Mouse (Mus musculus) midbrain, postnatal 0 days (tissue): ENCODE data around the gene Mast4. TPM values are rescaled to one million over a fixed set of nuclear protein-coding genes. Genes with fewer than 3 reads are reported as not detected.

Source experiments
- ATAC-seq: fragments of 200-750 bp; cut with Nextera tagmentation; 2 replicates; pipeline ENCODE4 v1.8.0; 2017; ENCODE audit warnings: moderate number of reproducible peaks, mild to moderate bottlenecking, moderate TSS enrichment, moderate library complexity; ENCODE audit not compliant: low FRiP score
- DNase-seq: peaks from one replicate; pipeline ENCODE4 v3.0.0-alpha.2; 2015; ENCODE audit warnings: low spot score
- H3K27ac ChIP-seq: fragments of 300-500 bp; sonication (generic); 2 replicates; pipeline ENCODE4 v1.5.1; 2014; ENCODE audit warnings: low read depth, mild to moderate bottlenecking, low read length, mixed read lengths
- H3K27me3 ChIP-seq: fragments of 300-500 bp; sonication (generic); 2 replicates; pipeline ENCODE4 v1.6.1; 2014; ENCODE audit warnings: low read length, control low read depth, mixed read lengths; ENCODE audit not compliant: insufficient read depth
- H3K36me3 ChIP-seq: fragments of 300-500 bp; sonication (generic); 2 replicates; pipeline ENCODE4 v1.6.1; 2014; ENCODE audit warnings: low read length, control low read depth, mixed read lengths; ENCODE audit not compliant: insufficient read depth
- H3K4me1 ChIP-seq: fragments of 300-500 bp; sonication (generic); 2 replicates; pipeline ENCODE4 v1.6.1; 2014; ENCODE audit warnings: mild to moderate bottlenecking, control low read depth, antibody characterized with exemption, low read length, mixed read lengths; ENCODE audit not compliant: insufficient read depth
- H3K4me2 ChIP-seq: fragments of 300-500 bp; sonication (generic); 2 replicates; pipeline ENCODE4 v1.6.1; 2014; ENCODE audit warnings: low read depth, mild to moderate bottlenecking, low read length, mixed read lengths; ENCODE audit not compliant: poor library complexity, severe bottlenecking
- H3K4me3 ChIP-seq: fragments of 300-500 bp; sonication (generic); 2 replicates; pipeline ENCODE4 v1.5.1; 2014; ENCODE audit warnings: low read depth, mild to moderate bottlenecking, low read length, moderate library complexity
- H3K9ac ChIP-seq: fragments of 300-500 bp; sonication (generic); replicated peaks from 2 replicates; pipeline ENCODE4 v1.6.1; 2014; ENCODE audit warnings: mild to moderate bottlenecking, low read length, moderate library complexity, mixed read lengths; ENCODE audit not compliant: poor library complexity, severe bottlenecking
- H3K9me3 ChIP-seq: fragments of 300-500 bp; sonication (generic); 2 replicates; pipeline ENCODE4 v1.6.1; 2016; ENCODE audit warnings: low read length, control low read depth
- CTCF ChIP-seq: IDR thresholded peaks from 2 replicates; pipeline ENCODE4 v1.5.1; 2016; ENCODE audit warnings: antibody characterized with exemption, mild to moderate bottlenecking
- WGBS: fragments of 180-500 bp; shearing (Covaris S2); extraction: QIAGEN DNeasy Blood & Tissue Kit; methylation state at CpG from one replicate; pipeline ENCODE4 v1.1.7; 2014; 5-methylcytosine and 5-hydroxymethylcytosine counted together
- polyA plus RNA-seq: library from polyadenylated mRNA; unstranded; fragments of >200 nt; fragmentation: Nextera tagmentation; extraction: Ambion mirVana; gene quantifications from 2 replicates; pipeline ENCODE4 v1.2.1, GENCODE M21; 2015
- total RNA-seq: library from RNA; depleted of rRNA; stranded (reverse); fragments of >200 nt; gene quantifications from 2 replicates; pipeline ENCODE4 v1.2.3, GENCODE M21; 2014

Gene Mast4
- total and polyA plus RNA-seq, 2 experiments from 2014 or later: 28.7 to 39.8 TPM

DNA sequence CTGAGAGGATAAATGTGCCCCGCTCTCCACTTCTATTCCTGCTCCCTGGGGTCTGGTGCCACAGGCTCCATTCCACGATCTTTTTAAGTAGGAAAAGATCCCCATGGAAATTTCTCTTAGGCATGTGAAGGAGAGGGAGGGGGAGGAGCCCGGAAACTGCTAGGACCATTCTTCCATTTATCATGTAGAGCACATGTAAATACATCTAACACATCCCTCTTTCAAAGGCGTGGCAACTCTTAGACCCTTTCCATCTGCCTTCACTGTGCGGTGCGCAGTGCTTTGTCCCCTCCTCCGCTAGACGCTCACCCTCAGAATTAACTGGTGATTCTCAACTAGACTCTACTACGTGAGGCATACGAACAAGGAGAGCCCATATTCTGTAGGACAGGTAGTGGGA is 584.4 kb downstream of the Mast4 start:
- no peak overlapping the region for H3K4me3 ChIP-seq
- H3K27me3 ChIP-seq: no peaks in the 10 kb centered on the region
- no peak for TF ChIP-seq CTCF
- 71% methylated on average over 10 of the region's 10 CpGs for WGBS
- no peak for DNase-seq
- no peak for ATAC-seq
- no peak overlapping the region for H3K4me2 ChIP-seq
- no peak overlapping the region for H3K27ac ChIP-seq
- H3K9me3 ChIP-seq: no peaks in the 10 kb centered on the region
- H3K9ac ChIP-seq: no peak overlapping the region
- H3K36me3 ChIP-seq: peaks cover 8% of the 10 kb centered on the region
- H3K4me1 ChIP-seq: no peaks in the 10 kb centered on the region

DNA sequence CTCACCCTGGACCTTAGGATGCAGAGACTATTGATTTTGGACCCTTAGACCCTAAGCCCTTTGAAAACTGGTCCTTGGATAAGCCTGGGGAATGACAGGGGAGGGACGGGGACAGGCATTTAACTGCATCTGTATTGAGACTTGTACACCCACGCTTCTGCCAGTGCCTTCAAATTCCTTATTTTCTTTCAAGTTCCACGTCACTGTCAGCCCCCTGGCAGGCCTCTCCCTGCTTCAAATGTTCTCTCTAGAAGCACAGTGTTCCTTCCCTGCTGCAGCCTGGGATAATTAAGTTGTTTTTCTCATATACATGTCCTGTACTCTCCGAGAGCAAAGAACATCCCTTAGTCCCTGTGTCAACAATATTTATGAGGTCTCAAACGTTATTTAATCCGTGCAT is 585.1 kb downstream of the Mast4 start:
- no peaks in the 10 kb centered on the region for H3K27me3 ChIP-seq
- H3K4me3 ChIP-seq: no peak overlapping the region
- no peak for TF ChIP-seq CTCF
- peaks cover 8% of the 10 kb centered on the region for H3K36me3 ChIP-seq
- H3K27ac ChIP-seq: no peak overlapping the region
- no peak overlapping the region for H3K4me2 ChIP-seq
- no peaks in the 10 kb centered on the region for H3K4me1 ChIP-seq
- DNase-seq (no peak), ATAC-seq (no peak)
- no peaks in the 10 kb centered on the region for H3K9me3 ChIP-seq
- WGBS: 40% methylated on average over 6 of the region's 6 CpGs
- no peak overlapping the region for H3K9ac ChIP-seq

DNA sequence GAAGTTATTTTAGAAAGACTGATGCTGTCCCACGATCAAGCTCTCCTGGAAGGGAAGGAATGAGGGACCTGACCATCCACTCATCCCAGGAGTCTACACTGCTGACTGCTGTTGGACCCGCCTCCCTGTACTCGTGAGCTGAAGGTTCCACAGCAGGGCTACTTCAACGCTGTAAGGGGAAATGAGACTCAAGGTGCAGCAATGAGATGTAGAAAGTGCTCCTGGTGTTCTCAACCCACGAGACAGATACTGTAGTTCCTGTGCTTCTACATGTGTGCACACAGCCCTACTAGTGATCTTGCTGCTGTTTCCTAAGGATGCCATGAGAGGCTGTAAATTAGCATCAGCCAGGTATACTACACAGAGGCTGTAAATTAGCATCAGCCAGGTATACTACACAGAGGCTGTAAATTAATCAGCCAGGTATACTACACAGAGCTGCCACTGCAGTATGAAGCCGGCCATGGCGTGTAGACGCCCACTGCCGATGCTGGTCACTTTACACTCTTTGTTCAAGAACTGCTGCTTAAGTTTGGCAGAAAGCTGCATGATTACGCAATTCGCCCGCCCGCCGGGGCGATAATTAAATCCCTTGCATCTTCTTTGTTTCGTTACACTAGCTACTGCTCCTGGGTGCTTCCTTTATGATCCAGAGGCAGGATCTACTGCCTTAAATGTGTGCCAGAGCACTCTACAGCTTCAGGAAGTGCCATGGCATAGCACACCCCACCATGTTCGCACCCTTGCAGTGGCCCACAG is 587.3 kb downstream of the Mast4 start:
- no peak overlapping the region for H3K9ac ChIP-seq
- no peak overlapping the region for H3K4me3 ChIP-seq
- H3K4me2 ChIP-seq: no peak overlapping the region
- ATAC-seq (no peak), DNase-seq (no peak)
- no peaks in the 10 kb centered on the region for H3K4me1 ChIP-seq
- no peak overlapping the region for H3K27ac ChIP-seq
- H3K27me3 ChIP-seq: no peaks in the 10 kb centered on the region
- no peak for TF ChIP-seq CTCF
- H3K36me3 ChIP-seq: peaks cover 8% of the 10 kb centered on the region
- H3K9me3 ChIP-seq: no peaks in the 10 kb centered on the region
- WGBS: 93% methylated on average over 17 of the region's 17 CpGs

DNA sequence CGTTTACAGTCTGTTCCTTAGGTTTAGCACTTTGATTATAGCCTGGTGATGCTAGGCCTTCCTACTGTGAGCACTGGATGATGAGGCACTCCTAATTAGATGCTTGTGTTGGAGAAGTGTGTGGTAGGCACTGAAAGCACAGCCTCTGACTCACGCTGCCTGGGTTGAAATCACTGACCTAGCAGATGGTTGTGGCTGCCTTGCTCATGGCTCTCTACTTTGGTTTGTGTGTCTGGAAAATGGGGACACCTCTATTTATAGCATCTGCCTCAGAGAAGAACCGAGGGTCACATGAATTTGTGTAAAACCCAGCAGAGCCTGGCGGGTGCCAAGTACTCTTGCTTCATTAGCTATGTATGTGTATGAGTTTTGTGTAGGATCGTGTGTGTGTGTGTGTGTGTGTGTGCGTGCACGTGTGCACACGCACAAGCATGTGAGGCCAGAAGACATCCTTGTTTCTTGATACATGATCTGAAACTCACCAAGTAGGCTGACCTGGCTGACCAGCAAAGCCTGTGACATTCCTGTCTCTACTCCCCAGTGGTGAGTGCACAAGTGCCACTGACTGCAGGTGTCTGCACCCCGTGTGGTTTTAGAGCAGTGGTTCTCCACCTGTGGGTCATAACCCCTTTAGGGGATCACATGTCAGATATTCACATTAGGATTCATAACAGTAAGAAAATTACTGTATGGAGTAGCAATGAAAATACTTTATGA is 588.5 kb downstream of the Mast4 start:
- ATAC-seq: no peak
- Histone ChIP-seq H3K9me3 (no peaks in the 10 kb centered on the region), H3K9ac (no peak overlapping the region), H3K27ac (no peak overlapping the region), H3K4me2 (no peak overlapping the region), H3K4me3 (no peak overlapping the region), H3K36me3 (peaks cover 14% of the 10 kb centered on the region), H3K27me3 (no peaks in the 10 kb centered on the region), H3K4me1 (no peaks in the 10 kb centered on the region)
- WGBS: 91% methylated on average over 9 of the region's 9 CpGs
- TF ChIP-seq CTCF: no peak
- DNase-seq: no peak

DNA sequence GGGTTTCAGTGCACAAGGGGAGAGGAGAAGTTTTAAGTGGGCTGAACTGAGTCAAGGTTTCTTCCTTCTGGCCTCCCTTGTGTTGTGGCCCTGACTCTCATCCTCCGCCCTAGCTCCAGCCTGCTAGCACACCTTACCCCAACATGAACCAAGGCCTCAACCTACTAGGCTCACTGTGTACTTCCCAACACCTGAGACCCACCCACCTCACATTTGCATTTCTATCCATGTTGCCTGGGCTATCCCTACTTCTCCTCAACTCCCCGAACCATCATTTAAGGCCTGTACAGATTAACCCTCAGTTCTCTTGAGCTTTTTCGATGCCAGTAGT is 589.1 kb downstream of the Mast4 start:
- 93% methylated on average over 3 of the region's 3 CpGs for WGBS
- Histone ChIP-seq H3K36me3 (peaks cover 14% of the 10 kb centered on the region), H3K4me1 (no peaks in the 10 kb centered on the region), H3K9ac (no peak overlapping the region), H3K27ac (no peak overlapping the region), H3K4me3 (no peak overlapping the region), H3K4me2 (no peak overlapping the region), H3K9me3 (no peaks in the 10 kb centered on the region), H3K27me3 (no peaks in the 10 kb centered on the region)
- no peak for TF ChIP-seq CTCF
- DNase-seq: no peak
- ATAC-seq: no peak

DNA sequence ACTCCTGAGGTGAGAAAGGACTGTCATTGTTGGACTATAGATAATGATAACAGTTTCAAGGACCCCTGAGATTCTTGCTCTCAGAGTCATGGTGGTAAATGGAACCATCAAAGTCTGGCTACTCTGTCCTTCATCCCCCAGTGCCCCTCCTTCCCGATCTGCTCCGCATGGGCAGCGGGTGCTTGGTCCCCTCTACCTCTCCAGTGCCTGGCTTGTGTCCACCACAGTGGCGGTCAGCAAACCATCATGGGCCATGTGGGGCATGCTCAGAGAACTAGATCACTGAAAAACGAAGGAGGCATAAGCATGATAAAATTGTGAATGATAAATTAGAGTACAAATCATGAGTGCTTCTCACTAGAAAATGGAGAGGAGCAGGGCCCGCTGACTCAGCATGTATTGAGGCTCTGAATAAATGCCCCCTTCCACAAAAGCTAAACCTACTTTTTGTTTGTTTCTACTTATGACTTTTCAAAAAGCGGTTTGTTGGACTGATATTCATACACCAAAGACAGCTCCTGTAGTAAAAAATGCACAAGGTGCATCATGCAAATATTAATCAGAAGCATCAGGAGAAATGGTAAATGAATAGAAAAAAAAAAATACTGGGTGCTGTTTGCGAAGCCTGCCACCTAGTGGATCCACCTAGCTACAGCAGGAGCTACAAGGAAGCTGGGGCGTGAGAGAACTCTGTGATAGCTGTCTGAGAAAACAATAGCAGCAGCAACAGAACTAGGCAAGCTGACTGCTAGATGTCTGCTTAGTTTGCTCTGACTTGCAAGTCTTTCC is 589.6 kb downstream of the Mast4 start:
- Histone ChIP-seq H3K9me3 (no peaks in the 10 kb centered on the region), H3K9ac (no peak overlapping the region), H3K27me3 (no peaks in the 10 kb centered on the region), H3K4me3 (no peak overlapping the region), H3K4me2 (no peak overlapping the region), H3K27ac (no peak overlapping the region), H3K36me3 (peaks cover 14% of the 10 kb centered on the region), H3K4me1 (no peaks in the 10 kb centered on the region)
- no peak for ATAC-seq
- peak; percentile 84 for TF ChIP-seq CTCF
- WGBS: 70% methylated on average over 9 of the region's 9 CpGs
- DNase-seq: peak; percentile 66
